Mouse (Mus musculus): ENCODE measurements at regions not wholly inside any gene's neighbourhood (a gene's known extent, or its start where the extent isn't known, plus 50 kb on each side); places are given as distances from the start of the nearest gene placed in this dataset.

DNA sequence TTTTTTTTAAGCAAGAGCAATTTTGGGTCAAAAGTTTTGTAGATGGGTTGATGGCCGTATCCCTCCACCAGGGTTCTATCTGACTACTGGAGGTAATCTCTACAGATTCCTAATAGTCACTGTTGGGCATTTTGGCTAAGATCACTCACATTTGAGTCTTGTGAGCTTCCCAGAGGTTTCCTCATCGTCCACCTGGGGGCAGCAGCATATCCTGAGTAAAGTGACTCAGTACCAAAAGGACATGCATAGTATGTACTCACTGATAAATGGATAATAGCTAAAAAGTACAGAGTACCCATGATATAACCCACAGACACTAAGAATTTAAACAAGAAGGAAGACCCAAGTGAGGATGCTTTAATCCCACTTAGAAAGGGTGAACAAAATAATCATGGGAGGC, 1390.0 kb downstream of the Amy2a5 start:
- WGBS = 40% methylated on average over 2 of the region's 2 CpGs
- H3K4me1 ChIP-seq (replicated peaks; ENCODE audit: control insufficient read depth, insufficient read depth, low read length) = no peaks in the 10 kb centered on the region
- H3K27me3 ChIP-seq (ENCODE audit: control insufficient read depth, insufficient read depth, low read length) = no peaks in the 10 kb centered on the region
- no peak overlapping the region for H3K4me3 ChIP-seq (ENCODE audit: low read depth, low read length)
- H3K4me2 ChIP-seq (replicated peaks; ENCODE audit: low read depth, low read length) = no peak overlapping the region
- ATAC-seq (ENCODE audit: low FRiP score) (no peak), DNase-seq (ENCODE audit: low spot score) (peak; percentile 8)
- no peak overlapping the region for H3K9ac ChIP-seq (ENCODE audit: low read depth, low read length)
- H3K27ac ChIP-seq (ENCODE audit: low read depth, low read length) = no peak overlapping the region
- no peaks in the 10 kb centered on the region for H3K9me3 ChIP-seq (ENCODE audit: control insufficient read depth, low read length)
- H3K36me3 ChIP-seq (ENCODE audit: control insufficient read depth, insufficient read depth, low read length) = no peaks in the 10 kb centered on the region

Measured in hindbrain, embryonic 11.5 days (tissue).